Mouse (Mus musculus) liver, adult 2 months (tissue): Measurements from ENCODE around the gene Car4. TPM values are rescaled to one million over a fixed set of nuclear protein-coding genes. Genes with fewer than 3 reads are reported as not detected.
A peak's percentile ranks its signal among the peaks of the same experiment; 100 is the strongest.

Source experiments
- DNase-seq: peaks from one replicate; pipeline ENCODE4 v3.0.0-alpha.2; 2011; ENCODE audit warnings: low read depth, low spot score; ENCODE audit errors: extremely low read depth
- H3K27ac ChIP-seq: fragments of 200-500 bp; replicated peaks from 2 replicates; pipeline ENCODE4 v1.5.1; 2012; ENCODE audit warnings: low read depth, mild to moderate bottlenecking, control low read depth, inconsistent platforms, low read length; ENCODE audit not compliant: insufficient read depth
- H3K27me3 ChIP-seq: fragments of 200-500 bp; 2 replicates; pipeline ENCODE4 v1.6.1; 2012; ENCODE audit warnings: mild to moderate bottlenecking, moderate library complexity, low read length, inconsistent platforms; ENCODE audit not compliant: control insufficient read depth, insufficient read depth
- H3K36me3 ChIP-seq: fragments of 200-500 bp; 2 replicates; pipeline ENCODE4 v1.6.1; 2012; ENCODE audit warnings: low read length, inconsistent platforms; ENCODE audit not compliant: control insufficient read depth, insufficient read depth
- H3K4me1 ChIP-seq: fragments of 200-500 bp; 2 replicates; pipeline ENCODE4 v1.6.1; 2011; ENCODE audit warnings: low read length; ENCODE audit not compliant: control insufficient read depth, insufficient read depth
- H3K4me3 ChIP-seq: fragments of 200-500 bp; 2 replicates; pipeline ENCODE4 v1.5.1; 2011; ENCODE audit warnings: low read depth, mild to moderate bottlenecking, control low read depth, low read length, moderate library complexity; ENCODE audit not compliant: insufficient read depth
- H3K79me2 ChIP-seq: fragments of 200-500 bp; 2 replicates; pipeline ENCODE4 v1.6.1; 2012; ENCODE audit warnings: inconsistent platforms, mild to moderate bottlenecking, low read length, moderate library complexity; ENCODE audit not compliant: control insufficient read depth, insufficient read depth
- H3K9ac ChIP-seq: fragments of 200-500 bp; 2 replicates; pipeline ENCODE4 v1.6.1; 2012; ENCODE audit warnings: low read depth, mild to moderate bottlenecking, control low read depth, inconsistent platforms, low read length
- CTCF ChIP-seq: fragments of 200-500 bp; IDR thresholded peaks from 2 replicates; pipeline ENCODE4 v1.5.1; 2011; ENCODE audit warnings: low read depth, low read length, control low read depth
- POLR2A ChIP-seq: fragments of 200-500 bp; IDR thresholded peaks from 2 replicates; pipeline ENCODE4 v1.6.1; 2011; ENCODE audit warnings: low read length, control low read depth; ENCODE audit not compliant: insufficient read depth; ENCODE audit errors: extremely low read depth
- WGBS: fragments of 180-500 bp; shearing (Covaris S2); methylation state at CpG from one replicate; pipeline ENCODE4 v1.1.7; 2018; 5-methylcytosine and 5-hydroxymethylcytosine counted together
- polyA plus RNA-seq: library from polyadenylated mRNA; depleted of rRNA; stranded (reverse); fragments of >200 nt; gene quantifications from 2 replicates; pipeline ENCODE4 v1.2.3, GENCODE M21; 2012
- total RNA-seq: library from RNA; depleted of rRNA; stranded (reverse); fragments of >200 nt; gene quantifications from 2 replicates; pipeline ENCODE4 v1.2.3, GENCODE M21; 2014

Gene Car4
- total and polyA plus RNA-seq, 2 experiments = 0.13 TPM; not detected in 1

DNA sequence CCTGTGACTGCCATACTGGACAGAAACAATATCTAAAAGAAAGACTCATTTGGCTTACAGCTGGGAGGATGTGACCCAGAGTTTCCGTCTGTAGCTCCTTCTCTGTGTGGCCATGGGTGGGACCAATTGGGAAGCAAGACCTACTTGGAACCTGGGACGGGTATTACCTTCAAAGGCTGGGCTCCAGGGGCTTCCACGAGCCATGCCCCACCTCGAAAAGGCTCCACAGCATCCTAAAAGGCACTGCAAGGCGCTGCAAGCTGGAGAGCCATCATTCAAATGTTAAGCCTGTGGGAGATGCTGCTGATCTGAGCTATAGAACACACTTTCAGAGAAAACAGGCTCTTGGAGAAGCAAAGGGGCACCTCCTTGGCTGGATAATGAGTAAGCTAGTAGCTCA lies 16.1 kb downstream of the Car4 start:
- WGBS = 72% methylated on average over 5 of the region's 5 CpGs
- Histone ChIP-seq H3K4me3 (no peak overlapping the region), H3K9ac (no peak overlapping the region), H3K27ac (no peak overlapping the region), H3K4me1 (no peaks in the 10 kb centered on the region), H3K27me3 (no peaks in the 10 kb centered on the region), H3K79me2 (no peaks in the 10 kb centered on the region), H3K36me3 (no peaks in the 10 kb centered on the region)
- DNase-seq = no peak
- TF ChIP-seq CTCF (no peak), POLR2A (no peak)

DNA sequence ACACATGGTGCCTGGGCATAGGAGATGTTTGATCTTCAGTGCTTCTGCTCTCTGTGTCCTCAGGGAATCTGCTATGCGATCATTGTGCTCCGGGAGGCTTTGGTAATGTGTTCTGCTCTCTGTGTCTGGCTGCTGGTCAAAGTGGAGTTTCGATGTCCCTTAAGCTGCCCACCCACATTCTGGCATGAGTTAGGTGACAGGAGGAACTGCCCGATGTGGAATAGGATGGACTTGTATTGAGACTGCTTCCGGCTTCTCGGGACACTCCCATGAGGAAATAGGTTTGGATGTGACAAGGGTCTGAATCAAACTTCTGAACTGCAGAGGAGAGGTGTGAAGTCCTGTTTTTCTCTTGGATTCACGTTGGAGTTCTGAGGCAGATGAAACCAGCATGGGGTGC lies 17.0 kb downstream of the Car4 start:
- WGBS = 54% methylated on average over 7 of the region's 7 CpGs
- H3K9ac ChIP-seq = no peak overlapping the region
- H3K36me3 ChIP-seq = no peaks in the 10 kb centered on the region
- DNase-seq = no peak
- H3K27me3 ChIP-seq = no peaks in the 10 kb centered on the region
- TF ChIP-seq POLR2A (no peak), CTCF (no peak)
- H3K4me1 ChIP-seq = no peaks in the 10 kb centered on the region
- no peaks in the 10 kb centered on the region for H3K79me2 ChIP-seq
- H3K27ac ChIP-seq = no peak overlapping the region
- H3K4me3 ChIP-seq = no peak overlapping the region

DNA sequence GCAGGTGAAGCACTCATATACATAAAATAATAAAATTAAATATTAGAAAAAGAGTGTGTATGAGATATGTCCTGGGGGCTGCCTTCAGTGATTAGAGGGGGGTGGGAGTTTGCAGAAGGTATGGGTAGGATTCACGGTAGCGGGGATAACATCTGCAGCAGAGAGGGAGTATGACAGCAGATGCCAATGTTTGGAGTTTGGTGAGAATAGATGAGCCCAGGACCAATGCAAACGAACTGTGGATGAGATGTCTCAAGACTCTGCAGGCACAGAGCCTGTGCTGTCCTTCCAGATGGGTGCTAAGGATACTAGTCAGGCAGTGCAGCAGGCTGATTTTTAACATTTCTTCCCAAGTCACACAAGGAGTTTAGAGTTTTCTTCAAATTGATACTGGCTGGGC lies 19.1 kb downstream of the Car4 start:
- Histone ChIP-seq H3K36me3 (no peaks in the 10 kb centered on the region), H3K27me3 (no peaks in the 10 kb centered on the region), H3K4me1 (no peaks in the 10 kb centered on the region), H3K4me3 (no peak overlapping the region), H3K9ac (no peak overlapping the region), H3K79me2 (no peaks in the 10 kb centered on the region), H3K27ac (no peak overlapping the region)
- WGBS = 86% methylated on average over 3 of the region's 3 CpGs
- DNase-seq = no peak
- TF ChIP-seq CTCF (no peak), POLR2A (no peak)

DNA sequence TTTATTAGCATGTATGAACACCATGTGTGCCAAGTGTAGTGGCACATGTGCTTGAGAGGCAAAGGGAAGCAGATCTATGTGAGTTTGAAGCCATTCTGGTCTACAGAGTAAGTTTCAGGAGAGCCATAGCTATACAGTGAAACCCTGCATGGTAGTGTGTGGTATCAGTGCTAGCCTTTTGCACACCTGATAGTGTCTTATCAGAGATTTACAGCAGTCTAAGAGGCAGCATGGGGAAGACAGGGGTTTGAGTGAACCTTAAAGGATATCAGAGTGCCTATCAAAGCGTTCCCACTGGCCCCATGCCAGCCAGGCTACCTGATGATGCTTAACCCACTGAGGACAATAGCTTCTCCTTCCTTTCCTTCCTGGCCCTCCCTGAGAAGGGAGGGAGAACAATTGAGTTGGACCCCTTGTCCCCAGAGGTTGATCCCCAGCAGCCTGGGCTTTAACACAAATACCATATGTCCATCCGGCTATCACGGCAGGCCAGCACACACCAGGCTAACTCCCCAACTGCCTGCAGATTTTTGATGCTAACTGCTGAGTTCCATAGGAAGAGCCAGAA lies 19.9 kb downstream of the Car4 start:
- no peak for TF ChIP-seq POLR2A
- no peak for TF ChIP-seq CTCF
- no peaks in the 10 kb centered on the region for H3K27me3 ChIP-seq
- no peaks in the 10 kb centered on the region for H3K79me2 ChIP-seq
- no peak for DNase-seq
- no peak overlapping the region for H3K9ac ChIP-seq
- no peak overlapping the region for H3K27ac ChIP-seq
- H3K4me3 ChIP-seq = no peak overlapping the region
- 91% methylated on average over 3 of the region's 3 CpGs for WGBS
- H3K36me3 ChIP-seq = no peaks in the 10 kb centered on the region
- no peaks in the 10 kb centered on the region for H3K4me1 ChIP-seq

DNA sequence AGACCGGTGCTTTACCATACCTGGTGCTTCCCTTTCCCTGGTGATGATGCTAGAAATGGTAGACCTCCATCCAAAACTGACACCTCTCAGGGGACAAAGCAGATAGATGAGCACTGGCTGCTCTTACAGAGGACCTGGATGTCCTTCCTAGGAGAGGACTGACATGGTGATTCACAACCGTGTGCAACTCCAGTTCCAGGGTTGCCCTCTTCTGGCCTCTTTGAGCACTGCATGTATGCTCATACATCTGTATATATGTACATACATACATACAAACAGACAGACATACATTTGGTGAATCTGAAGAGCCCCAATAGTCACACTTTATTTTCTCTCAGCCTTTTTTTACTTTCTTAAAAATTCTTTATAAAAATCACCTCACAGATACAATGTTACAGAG lies 20.5 kb downstream of the Car4 start:
- no peak for DNase-seq
- H3K4me1 ChIP-seq = no peaks in the 10 kb centered on the region

DNA sequence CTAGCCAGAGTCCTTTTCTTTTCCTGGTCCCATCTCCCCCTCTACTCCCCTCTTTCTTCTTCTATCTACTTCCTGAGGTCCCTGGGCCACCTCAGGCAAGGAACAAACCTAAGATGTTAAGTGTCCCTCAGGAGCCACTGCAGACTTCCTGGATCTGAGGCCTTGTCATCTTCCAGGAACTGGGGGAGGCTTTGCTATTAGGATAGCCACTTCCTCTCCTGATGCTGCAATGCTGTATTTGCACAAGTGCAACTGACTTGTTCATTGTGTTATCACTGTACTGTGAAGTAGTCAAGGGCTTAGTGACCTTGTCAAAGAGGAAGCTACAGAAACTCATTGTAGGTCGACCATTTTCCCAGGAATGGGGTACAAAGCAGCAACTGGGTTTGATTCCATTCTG lies 21.8 kb downstream of the Car4 start:
- WGBS = 29% methylated on average over 1 of the region's 1 CpGs
- no peak for DNase-seq
- Histone ChIP-seq H3K4me1 (no peaks in the 10 kb centered on the region), H3K27ac (no peak overlapping the region), H3K36me3 (peaks cover 1% of the 10 kb centered on the region; the same call in 1 of the 2 replicates), H3K4me3 (no peak overlapping the region), H3K27me3 (no peaks in the 10 kb centered on the region), H3K9ac (no peak overlapping the region), H3K79me2 (no peaks in the 10 kb centered on the region)
- TF ChIP-seq CTCF (no peak), POLR2A (no peak)

More for the DNA sequence above, 20.5 kb downstream of the Car4 start:
- H3K27me3 ChIP-seq = no peaks in the 10 kb centered on the region
- no peaks in the 10 kb centered on the region for H3K36me3 ChIP-seq
- no peaks in the 10 kb centered on the region for H3K79me2 ChIP-seq
- H3K27ac ChIP-seq = no peak overlapping the region
- no peak overlapping the region for H3K4me3 ChIP-seq
- H3K9ac ChIP-seq = no peak overlapping the region
- WGBS = 77% methylated on average over 2 of the region's 2 CpGs
- TF ChIP-seq CTCF (peak; percentile 44; the same call in 1 of the 2 replicates), POLR2A (no peak)
